Mouse (Mus musculus) spleen, postnatal 10 days (tissue): ENCODE results near the gene Asz1.

Experiments used
- DNase-seq, 2 experiments: peaks; one replicate each; pipeline ENCODE4 v3.0.0; 2021 to 2022; ENCODE audit warnings: low spot score in 2 of 2

Gene Asz1

GRCm38 (mm10) chr6:18007356-18007755, 101.5 kb downstream of the Asz1 start:
- DNase-seq: no peak

GRCm38 (mm10) chr6:18002065-18002464, 106.8 kb downstream of the Asz1 start:
- no peak for DNase-seq
